Mouse (Mus musculus): ENCODE data around the gene Abat.

GRCm38 (mm10) chr16:8665367-8665766 is 152.1 kb downstream of the Abat start:
- TF ChIP-seq MAX (IDR thresholded peaks at IDR 0.05; ENCODE audit: low read depth) = no peak
- no peak for TF ChIP-seq POLR2A (IDR thresholded peaks at IDR 0.05; ENCODE audit: insufficient read length, low read depth)
- TF ChIP-seq SRF (IDR thresholded peaks at IDR 0.05; ENCODE audit: control insufficient read depth, insufficient read length, low read depth) = no peak
- TF ChIP-seq POLR2AphosphoS2 (IDR thresholded peaks at IDR 0.05; ENCODE audit: insufficient read length, low read depth) = no peak
- no peak for TF ChIP-seq REST (IDR thresholded peaks at IDR 0.05; ENCODE audit: insufficient read depth, insufficient read length)
- TF ChIP-seq MYOD1 (IDR thresholded peaks at IDR 0.05; ENCODE audit: control insufficient read depth in 1 of 3, insufficient read length in 2 of 3, low read depth in 2 of 3) = no peak
- no peak for TF ChIP-seq E2F4 (IDR thresholded peaks at IDR 0.05; ENCODE audit: insufficient read depth)
- TF ChIP-seq CEBPB (IDR thresholded peaks at IDR 0.05; ENCODE audit: insufficient read depth, poor library complexity, severe bottlenecking) = no peak

Measured in myocyte (in vitro differentiated cells).